Mouse (Mus musculus) spleen, adult 2 months (tissue): ENCODE data around the gene Itga3.

Source experiments
- CTCF ChIP-seq: fragments of 200-500 bp; IDR thresholded peaks from 2 replicates; pipeline ENCODE4 v1.5.1; 2011; ENCODE audit warnings: mild to moderate bottlenecking, inconsistent platforms; ENCODE audit not compliant: insufficient read depth, insufficient read length, insufficient replicate concordance; ENCODE audit errors: extremely low read depth
- POLR2A ChIP-seq: fragments of 200-500 bp; IDR thresholded peaks from 2 replicates; pipeline ENCODE4 v1.6.1; 2011; ENCODE audit warnings: low read depth, low read length, inconsistent platforms

DNA sequence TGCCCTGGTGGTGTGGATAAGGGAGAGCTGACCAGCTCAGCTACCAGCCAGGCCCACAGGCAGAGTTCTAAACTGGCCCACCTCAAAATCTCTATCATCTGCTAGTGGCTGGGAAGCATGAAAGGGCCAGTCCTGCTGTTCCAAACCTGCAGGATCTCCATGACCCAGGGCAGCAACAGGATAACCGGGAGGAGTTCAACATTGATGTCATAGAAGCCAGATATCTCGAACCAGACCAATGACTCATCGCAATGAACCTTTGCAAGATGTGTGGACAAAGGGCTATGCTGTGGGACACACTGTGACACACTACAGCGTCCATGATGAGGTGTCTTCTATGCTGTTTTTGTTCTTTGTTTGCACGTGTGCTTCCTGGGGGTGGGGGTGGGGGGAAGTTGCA, 16.5 kb upstream of the Itga3 start:
- TF ChIP-seq CTCF (no peak), POLR2A (no peak)
